Mouse (Mus musculus) C2C12 (cell line): Measurements from ENCODE around the gene Smim12. TPM values are rescaled to one million over a fixed set of nuclear protein-coding genes. Genes with fewer than 3 reads are reported as not detected.

ENCODE experiments used
- H3K27me3 ChIP-seq: one replicate; pipeline ENCODE4 v1.6.1; 2011; ENCODE audit not compliant: control insufficient read depth, insufficient read depth, insufficient read length
- H3K36me3 ChIP-seq: one replicate; pipeline ENCODE4 v1.6.1; 2011; ENCODE audit not compliant: control insufficient read depth, insufficient read depth
- H3K4me3 ChIP-seq: one replicate; pipeline ENCODE4 v1.5.1; 2011; ENCODE audit warnings: mild to moderate bottlenecking, control low read depth; ENCODE audit not compliant: poor library complexity, insufficient read depth, severe bottlenecking
- H3K79me2 ChIP-seq: one replicate; pipeline ENCODE4 v1.6.1; 2011; ENCODE audit not compliant: control insufficient read depth, insufficient read depth
- H3K79me3 ChIP-seq: one replicate; pipeline ENCODE4 v1.6.1; 2011; ENCODE audit warnings: low read depth, control low read depth
- H3ac ChIP-seq: one replicate; pipeline ENCODE3; 2011; ENCODE audit warnings: low read depth; ENCODE audit not compliant: control insufficient read depth, insufficient read length
- CEBPB ChIP-seq: IDR thresholded peaks from one replicate; pipeline ENCODE4 v1.6.1; 2011; ENCODE audit warnings: low read depth, mild to moderate bottlenecking, control low read depth, moderate library complexity
- CTCF ChIP-seq: IDR thresholded peaks from one replicate; pipeline ENCODE4 v1.5.1; 2011; ENCODE audit not compliant: control insufficient read depth, insufficient read depth, insufficient read length
- FOSL1 ChIP-seq: IDR thresholded peaks from one replicate; pipeline ENCODE4 v1.8.0; 2011; ENCODE audit warnings: mild to moderate bottlenecking, low read length; ENCODE audit not compliant: poor library complexity, insufficient read depth, severe bottlenecking
- MAX ChIP-seq: IDR thresholded peaks from one replicate; pipeline ENCODE4 v1.6.1; 2011; ENCODE audit warnings: mild to moderate bottlenecking, control low read depth
- MYOD1 ChIP-seq: IDR thresholded peaks from one replicate; pipeline ENCODE4 v1.6.1; 2011; ENCODE audit warnings: low read depth; ENCODE audit not compliant: control insufficient read depth, insufficient read length
- MYOG ChIP-seq: IDR thresholded peaks from one replicate; pipeline ENCODE4 v1.6.1; 2011; ENCODE audit not compliant: control insufficient read depth, insufficient read length; ENCODE audit errors: extremely low read depth
- USF1 ChIP-seq: IDR thresholded peaks from one replicate; pipeline ENCODE4 v1.6.1; 2011; ENCODE audit warnings: low read depth, mild to moderate bottlenecking, control low read depth, moderate library complexity
- polyA plus RNA-seq: library from polyadenylated mRNA; unstranded; fragments of >200 nt; fragmentation: generic; extraction: Trizol; gene quantifications from one replicate; pipeline ENCODE4 v1.2.1, GENCODE M21; 2012; ENCODE audit warnings: missing spikeins

Gene Smim12
- polyA plus RNA-seq, 1 experiment: 60.4 TPM

DNA sequence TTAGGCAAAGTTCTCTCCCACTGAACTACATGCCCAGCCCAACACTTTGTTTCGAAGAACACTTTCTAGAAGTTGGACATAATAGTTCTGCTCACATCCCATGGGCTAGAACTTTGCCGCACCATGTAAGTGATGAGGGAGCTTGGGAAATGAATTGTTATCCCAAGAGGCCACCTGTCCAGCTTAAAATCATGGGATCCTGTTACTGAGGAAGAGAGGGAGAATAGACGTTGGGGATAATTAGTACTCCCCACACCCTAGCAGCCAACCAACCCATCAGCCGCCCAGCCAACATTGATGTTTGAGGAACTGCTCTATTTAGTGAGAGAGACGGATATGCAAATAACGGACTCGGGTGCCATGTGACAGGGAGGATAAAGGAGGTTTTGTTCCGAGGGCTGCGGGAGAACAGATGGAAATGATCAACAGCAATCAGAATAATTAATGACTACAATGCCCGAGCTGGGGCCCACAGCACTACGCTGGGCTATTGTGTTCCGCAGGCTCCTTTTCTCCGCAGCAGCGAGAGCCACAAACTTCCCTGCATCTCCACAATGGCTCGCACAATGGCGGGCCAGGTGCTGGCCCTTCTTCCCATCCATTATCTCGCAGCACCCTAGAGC, 16.4 kb upstream of the Smim12 start:
- H3K79me2 ChIP-seq: no peaks in the 10 kb centered on the region
- H3ac ChIP-seq: no peak overlapping the region
- H3K4me3 ChIP-seq: no peak overlapping the region
- no peaks in the 10 kb centered on the region for H3K79me3 ChIP-seq
- H3K27me3 ChIP-seq: peaks cover 69% of the 10 kb centered on the region
- H3K36me3 ChIP-seq: no peaks in the 10 kb centered on the region
- TF ChIP-seq CEBPB (no peak), MAX (no peak)

DNA sequence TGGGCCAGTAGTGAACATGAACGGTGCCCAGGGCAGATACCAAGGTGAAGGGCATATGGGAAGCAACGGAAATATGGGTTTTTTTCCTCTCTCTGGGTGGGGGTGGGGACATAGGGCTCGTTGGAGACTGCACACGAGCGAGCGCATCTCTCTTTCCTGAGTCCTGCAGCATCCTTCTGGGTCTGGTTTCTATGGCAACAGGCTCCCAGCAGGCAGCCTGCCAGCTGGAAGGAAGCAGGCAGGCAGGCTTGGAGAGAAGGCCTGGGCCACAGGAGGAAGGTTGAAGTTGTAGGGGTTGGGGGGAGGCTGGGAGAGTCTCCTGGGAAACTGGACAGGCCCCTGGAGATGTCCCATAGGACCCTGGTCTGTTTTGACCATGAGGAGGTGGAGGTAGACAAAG, 11.6 kb upstream of the Smim12 start:
- H3K4me3 ChIP-seq: no peak overlapping the region
- TF ChIP-seq FOSL1 (no peak), CEBPB (no peak), MAX (no peak), CTCF (no peak)
- no peaks in the 10 kb centered on the region for H3K79me2 ChIP-seq
- no peaks in the 10 kb centered on the region for H3K79me3 ChIP-seq
- peaks cover 51% of the 10 kb centered on the region for H3K27me3 ChIP-seq
- H3ac ChIP-seq: no peak overlapping the region
- no peaks in the 10 kb centered on the region for H3K36me3 ChIP-seq

DNA sequence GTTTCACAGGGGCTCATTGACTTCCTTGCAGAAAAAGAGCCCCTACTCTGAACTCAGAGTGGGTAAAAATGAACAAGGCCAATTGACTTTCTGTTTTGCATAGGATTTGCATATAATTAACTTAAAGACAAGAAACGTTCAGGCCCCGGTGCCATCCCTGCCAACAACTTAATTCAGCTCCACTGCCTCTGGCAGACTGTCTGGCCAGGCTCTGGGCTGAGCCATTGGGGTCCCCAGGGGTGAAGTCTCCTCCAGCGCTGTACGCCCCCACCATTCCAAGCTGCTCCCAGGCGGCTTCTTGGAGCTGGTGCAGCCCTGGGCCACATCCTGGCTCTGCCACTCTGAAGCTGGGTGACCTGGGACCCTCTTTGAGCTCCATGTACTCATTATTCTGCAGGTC, 11.0 kb upstream of the Smim12 start:
- Histone ChIP-seq H3ac (no peak overlapping the region), H3K79me3 (no peaks in the 10 kb centered on the region), H3K79me2 (no peaks in the 10 kb centered on the region), H3K27me3 (peaks cover 49% of the 10 kb centered on the region), H3K4me3 (no peak overlapping the region), H3K36me3 (no peaks in the 10 kb centered on the region)
- no peak for TF ChIP-seq CEBPB
- no peak for TF ChIP-seq FOSL1
- no peak for TF ChIP-seq USF1
- no peak for TF ChIP-seq MYOG
- TF ChIP-seq CTCF: no peak
- TF ChIP-seq MYOD1: no peak
- no peak for TF ChIP-seq MAX

DNA sequence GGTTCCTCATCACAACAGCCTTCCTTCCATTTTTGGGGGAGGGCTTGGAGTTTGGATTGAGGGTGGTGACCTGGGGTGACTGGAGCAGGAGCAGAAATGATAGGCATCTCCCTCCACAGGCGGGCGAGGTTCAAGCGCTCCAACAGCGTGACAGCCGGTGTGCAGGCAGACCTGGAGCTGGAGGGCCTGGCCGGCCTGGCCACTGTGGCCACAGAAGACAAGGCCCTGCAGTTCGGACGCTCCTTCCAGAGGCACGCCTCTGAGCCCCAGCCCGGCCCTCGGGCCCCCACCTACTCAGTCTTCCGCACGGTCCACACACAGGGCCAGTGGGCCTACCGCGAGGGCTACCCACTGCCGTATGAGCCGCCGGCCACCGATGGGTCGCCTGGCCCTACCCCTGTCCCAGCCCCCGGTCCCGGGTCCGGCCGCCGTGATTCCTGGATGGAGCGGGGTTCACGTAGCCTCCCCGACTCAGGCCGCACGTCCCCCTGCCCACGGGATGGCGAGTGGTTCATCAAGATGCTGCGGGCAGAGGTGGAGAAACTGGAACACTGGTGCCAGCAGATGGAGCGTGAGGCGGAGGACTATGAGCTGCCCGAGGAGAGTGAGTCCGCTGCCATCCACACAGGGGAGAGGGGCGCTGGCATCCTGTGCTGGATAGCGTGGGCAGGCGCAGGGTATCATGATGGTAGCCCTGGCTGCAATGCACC, 10.0 kb upstream of the Smim12 start:
- Histone ChIP-seq H3K36me3 (no peaks in the 10 kb centered on the region), H3ac (no peak overlapping the region), H3K27me3 (peaks cover 43% of the 10 kb centered on the region), H3K4me3 (no peak overlapping the region), H3K79me2 (no peaks in the 10 kb centered on the region), H3K79me3 (no peaks in the 10 kb centered on the region)
- no peak for TF ChIP-seq MYOG

DNA sequence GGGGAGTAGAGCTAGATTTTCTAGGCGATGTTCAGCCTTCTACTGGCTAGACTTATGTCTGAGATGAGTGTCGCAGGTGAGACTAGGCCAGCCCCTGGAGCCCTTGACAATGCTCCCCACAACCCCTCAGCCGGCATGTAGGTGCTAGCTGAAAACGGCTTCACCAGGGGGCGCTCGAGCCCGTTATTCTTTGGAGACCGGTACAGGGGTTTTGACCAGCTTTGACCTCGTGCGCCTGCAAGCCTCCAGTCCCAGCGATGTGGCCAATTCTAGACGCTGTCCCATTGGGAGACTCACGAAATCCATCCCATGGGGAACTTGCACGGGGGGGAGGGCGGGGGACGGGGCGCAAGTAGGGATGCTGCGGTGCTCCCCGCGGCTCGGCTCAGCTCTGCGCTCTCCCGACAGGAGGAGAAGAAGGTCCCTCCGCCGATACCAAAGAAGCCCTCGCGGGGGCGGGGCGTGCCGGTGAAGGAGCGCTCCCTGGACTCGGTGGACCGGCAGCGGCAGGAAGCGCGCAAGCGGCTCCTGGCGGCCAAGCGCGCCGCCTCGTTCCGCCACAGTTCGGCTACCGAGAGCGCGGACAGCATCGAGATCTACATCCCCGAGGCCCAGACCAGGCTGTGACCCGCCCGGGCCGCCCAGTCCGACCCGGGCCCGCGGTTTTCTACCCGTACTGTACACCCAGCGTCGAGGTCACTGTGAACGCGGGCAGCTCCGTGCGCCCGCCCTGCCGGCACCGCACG, 7.7 kb upstream of the Smim12 start:
- Histone ChIP-seq H3K27me3 (peaks cover 29% of the 10 kb centered on the region), H3K79me2 (no peaks in the 10 kb centered on the region), H3ac (peak overlapping the region; percentile 52), H3K79me3 (no peaks in the 10 kb centered on the region), H3K36me3 (no peaks in the 10 kb centered on the region), H3K4me3 (peak overlapping the region; percentile 18)
- TF ChIP-seq USF1: no peak
- no peak for TF ChIP-seq MAX
- no peak for TF ChIP-seq CEBPB
- TF ChIP-seq CTCF: peak; percentile 57

DNA sequence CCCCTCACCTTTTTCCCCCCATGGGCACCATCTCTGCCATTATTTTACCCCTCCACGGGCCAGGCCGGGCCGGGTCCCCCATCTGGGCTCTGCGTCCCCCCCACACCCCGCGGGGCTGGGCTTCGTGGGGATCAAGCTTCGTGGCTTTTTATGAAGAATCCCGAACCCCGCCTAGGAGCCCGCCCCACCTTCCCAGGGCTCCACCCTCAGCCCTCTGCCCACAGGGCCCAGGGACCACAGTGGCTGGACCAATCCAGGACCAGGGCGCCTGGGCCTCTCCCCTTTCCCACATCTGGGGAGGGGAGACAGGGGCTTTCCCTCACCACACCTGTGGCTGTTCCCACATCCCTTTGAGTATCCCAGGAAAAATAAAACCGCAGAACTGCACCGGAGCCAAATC, 7.0 kb upstream of the Smim12 start:
- TF ChIP-seq MAX (no peak), CEBPB (no peak), MYOD1 (no peak), MYOG (no peak), CTCF (no peak)
- Histone ChIP-seq H3ac (peak overlapping the region; percentile 52), H3K4me3 (no peak overlapping the region), H3K79me2 (no peaks in the 10 kb centered on the region), H3K27me3 (peaks cover 29% of the 10 kb centered on the region), H3K79me3 (no peaks in the 10 kb centered on the region), H3K36me3 (no peaks in the 10 kb centered on the region)
